Mouse (Mus musculus): ENCODE data around the gene Mrpl37. TPM values are rescaled to one million over a fixed set of nuclear protein-coding genes. Genes with fewer than 3 reads are reported as not detected.

Mrpl37 gene
- polyA plus RNA-seq, 1 experiment, result 17.7 TPM

DNA sequence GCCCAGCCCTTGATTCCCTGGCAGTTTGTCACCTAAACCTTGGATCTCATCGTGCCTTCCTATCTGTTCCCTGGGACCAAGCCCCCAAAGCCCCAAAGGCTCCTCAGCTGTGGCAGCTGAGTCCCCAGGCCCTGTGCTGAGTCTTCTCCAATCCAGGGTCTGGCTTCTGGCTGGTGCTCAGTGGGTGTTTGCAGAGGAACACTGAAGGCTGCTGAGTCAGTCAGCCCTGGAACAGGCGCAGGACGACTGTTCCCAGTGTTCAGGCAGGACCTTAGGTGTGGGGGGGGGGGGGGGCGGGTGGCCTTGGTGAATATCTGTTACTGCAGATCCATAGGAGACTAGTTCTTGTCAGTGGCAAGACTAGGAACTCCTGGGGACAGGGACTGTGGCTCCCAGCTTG lies 14.8 kb downstream of the Mrpl37 start:
- Histone ChIP-seq H3K4me3 (replicated peaks) (no peak overlapping the region), H3K27me3 (replicated peaks) (peaks cover 43% of the 10 kb centered on the region), H3K4me1 (peaks cover 7% of the 10 kb centered on the region), H3K36me3 (replicated peaks; ENCODE audit: low read length) (peaks cover 50% of the 10 kb centered on the region), H3K9me3 (no peaks in the 10 kb centered on the region)
- TF ChIP-seq GATA1 (IDR thresholded peaks at IDR 0.05; ENCODE audit: borderline replicate concordance, low read length), result no peak
- TF ChIP-seq FLI1 (IDR thresholded peaks at IDR 0.05; ENCODE audit: low read length), result no peak

DNA sequence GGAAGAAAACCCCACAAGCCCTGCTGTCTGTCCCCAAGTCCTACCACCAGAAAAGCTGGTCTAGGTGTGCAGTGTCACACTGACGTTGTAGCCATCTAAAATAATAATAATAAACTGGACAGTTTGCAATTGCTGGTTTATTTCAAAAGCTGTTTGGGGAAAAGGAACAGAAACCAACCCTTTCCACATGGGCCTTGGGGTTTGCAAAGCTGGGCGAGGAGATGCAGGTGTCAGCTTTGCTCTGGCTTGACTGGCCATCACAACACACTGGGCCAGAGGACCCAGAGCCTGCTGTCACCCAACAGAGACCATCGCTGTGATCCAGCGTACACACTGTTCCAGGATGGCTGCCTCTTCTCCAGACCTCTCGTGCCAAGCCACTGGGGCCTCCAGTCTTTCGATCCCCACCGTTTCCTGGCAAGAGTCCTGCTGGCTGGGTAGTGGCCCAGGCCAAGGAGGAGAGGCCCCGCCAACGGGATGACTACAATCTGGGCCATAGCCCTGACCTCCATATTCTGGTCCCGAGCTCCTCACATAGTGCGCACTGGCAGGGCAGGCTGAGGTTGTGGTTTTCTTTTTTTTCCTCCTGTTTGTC lies 18.0 kb downstream of the Mrpl37 start:
- Histone ChIP-seq H3K36me3 (replicated peaks; ENCODE audit: low read length) (peaks cover 58% of the 10 kb centered on the region), H3K4me3 (replicated peaks) (no peak overlapping the region)

DNA sequence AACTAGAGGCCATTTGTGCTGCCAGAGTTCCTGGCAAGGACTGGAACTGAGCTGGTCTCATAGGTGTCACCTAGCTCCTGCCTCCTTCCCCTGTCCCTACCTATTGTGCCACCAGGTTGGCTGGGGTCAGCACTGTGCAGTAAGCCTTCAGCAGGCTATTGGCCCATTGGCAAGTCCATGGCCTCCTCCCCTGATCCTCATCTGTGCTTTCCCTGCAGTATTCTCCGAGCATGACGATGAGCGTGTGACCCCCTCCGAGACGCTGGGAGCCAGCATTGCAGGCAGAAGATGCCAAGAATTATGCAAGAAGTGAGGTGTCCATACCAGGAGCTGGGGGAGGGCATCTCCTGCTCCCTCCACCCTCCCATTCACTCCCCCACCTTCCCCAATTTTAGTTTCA lies 18.9 kb downstream of the Mrpl37 start:
- Histone ChIP-seq H3K9me3 (no peaks in the 10 kb centered on the region), H3K36me3 (replicated peaks; ENCODE audit: low read length) (peaks cover 63% of the 10 kb centered on the region), H3K4me3 (replicated peaks) (no peak overlapping the region), H3K4me1 (no peaks in the 10 kb centered on the region), H3K27me3 (replicated peaks) (peaks cover 23% of the 10 kb centered on the region)
- no peak for TF ChIP-seq FLI1 (IDR thresholded peaks at IDR 0.05; ENCODE audit: low read length)
- no peak for TF ChIP-seq GATA1 (IDR thresholded peaks at IDR 0.05; ENCODE audit: borderline replicate concordance, low read length)

More for the DNA sequence above, 18.0 kb downstream of the Mrpl37 start:
- peaks cover 31% of the 10 kb centered on the region for H3K27me3 ChIP-seq (replicated peaks)
- H3K4me1 ChIP-seq, result no peaks in the 10 kb centered on the region
- TF ChIP-seq GATA1 (IDR thresholded peaks at IDR 0.05; ENCODE audit: borderline replicate concordance, low read length) (no peak), FLI1 (IDR thresholded peaks at IDR 0.05; ENCODE audit: low read length) (no peak)
- no peaks in the 10 kb centered on the region for H3K9me3 ChIP-seq

DNA sequence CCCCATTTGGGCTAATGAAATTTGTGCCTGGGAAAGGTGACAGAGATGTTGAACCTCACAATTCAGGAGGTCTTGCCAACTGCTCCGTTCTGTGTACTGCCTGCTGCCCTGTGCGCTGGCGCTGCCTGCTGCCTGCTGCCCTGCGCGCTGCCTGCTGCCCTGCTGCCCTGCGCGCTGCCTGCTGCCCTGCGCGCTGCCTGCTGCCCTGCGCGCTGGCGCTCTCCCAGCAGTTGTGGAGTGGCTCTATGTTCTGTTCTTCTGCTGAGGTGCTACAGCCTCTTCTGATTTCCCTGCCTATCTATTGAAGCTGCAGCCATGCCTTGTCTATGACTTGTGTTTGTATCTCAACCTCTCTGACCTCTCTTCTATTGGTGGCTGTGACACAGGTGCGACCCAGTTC lies 21.5 kb downstream of the Mrpl37 start:
- TF ChIP-seq FLI1 (IDR thresholded peaks at IDR 0.05; ENCODE audit: low read length) (no peak), GATA1 (IDR thresholded peaks at IDR 0.05; ENCODE audit: borderline replicate concordance, low read length) (no peak)
- H3K36me3 ChIP-seq (replicated peaks; ENCODE audit: low read length), result peaks cover 83% of the 10 kb centered on the region

DNA sequence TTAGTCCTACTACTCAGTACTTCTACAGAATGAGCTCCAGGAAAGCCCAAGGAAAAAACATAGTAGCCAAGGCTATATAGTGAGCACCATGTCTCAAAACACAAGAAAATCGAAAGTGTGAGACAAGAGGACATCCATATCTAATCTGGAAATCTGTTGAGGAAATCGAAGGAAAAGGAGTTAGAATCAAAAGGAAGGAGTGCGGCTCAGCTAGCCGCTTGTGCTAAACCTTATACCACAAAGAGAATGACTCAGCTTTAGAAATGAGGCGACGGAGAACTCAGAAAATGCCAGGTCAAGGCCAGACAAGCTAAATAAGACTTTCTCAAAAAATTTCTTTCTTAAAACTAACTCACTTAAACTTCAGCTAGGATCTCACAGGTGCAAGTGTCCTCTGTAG lies 24.4 kb downstream of the Mrpl37 start:
- peaks cover 19% of the 10 kb centered on the region for H3K4me1 ChIP-seq
- no peaks in the 10 kb centered on the region for H3K9me3 ChIP-seq
- H3K4me3 ChIP-seq (replicated peaks), result no peak overlapping the region
- peaks cover 5% of the 10 kb centered on the region for H3K27me3 ChIP-seq (replicated peaks)
- peaks cover 89% of the 10 kb centered on the region for H3K36me3 ChIP-seq (replicated peaks; ENCODE audit: low read length)
- no peak for TF ChIP-seq FLI1 (IDR thresholded peaks at IDR 0.05; ENCODE audit: low read length)
- TF ChIP-seq GATA1 (IDR thresholded peaks at IDR 0.05; ENCODE audit: borderline replicate concordance, low read length), result no peak

More for the DNA sequence above, 21.5 kb downstream of the Mrpl37 start:
- peaks cover 19% of the 10 kb centered on the region for H3K4me1 ChIP-seq
- H3K4me3 ChIP-seq (replicated peaks), result no peak overlapping the region
- peaks cover 5% of the 10 kb centered on the region for H3K27me3 ChIP-seq (replicated peaks)
- H3K9me3 ChIP-seq, result no peaks in the 10 kb centered on the region

DNA sequence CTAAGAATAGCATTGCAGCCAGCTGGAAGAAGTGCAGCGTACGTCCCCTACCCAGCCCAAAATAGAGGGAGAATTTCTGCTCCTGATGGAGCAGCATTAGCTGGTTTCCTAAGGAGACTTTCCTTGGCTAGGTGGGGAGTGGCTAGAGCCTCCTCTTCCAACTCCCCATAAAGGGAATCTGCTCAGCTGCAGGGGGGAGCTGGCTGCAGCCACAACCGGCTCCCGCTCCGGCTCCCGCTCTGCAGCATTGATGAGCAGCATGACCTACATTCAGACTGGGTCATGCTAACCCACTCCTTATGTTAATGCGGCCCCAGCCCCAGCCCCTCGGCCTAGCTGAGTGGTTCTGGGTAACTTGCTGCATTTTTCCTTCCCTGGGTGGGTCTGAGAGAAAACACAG lies 27.4 kb downstream of the Mrpl37 start:
- no peak for TF ChIP-seq FLI1 (IDR thresholded peaks at IDR 0.05; ENCODE audit: low read length)
- no peak for TF ChIP-seq GATA1 (IDR thresholded peaks at IDR 0.05; ENCODE audit: borderline replicate concordance, low read length)
- H3K4me3 ChIP-seq (replicated peaks), result no peak overlapping the region
- H3K36me3 ChIP-seq (replicated peaks; ENCODE audit: low read length), result peaks cover 89% of the 10 kb centered on the region
- peaks cover 19% of the 10 kb centered on the region for H3K4me1 ChIP-seq
- peaks cover 2% of the 10 kb centered on the region for H3K27me3 ChIP-seq (replicated peaks)
- H3K9me3 ChIP-seq, result no peaks in the 10 kb centered on the region

DNA sequence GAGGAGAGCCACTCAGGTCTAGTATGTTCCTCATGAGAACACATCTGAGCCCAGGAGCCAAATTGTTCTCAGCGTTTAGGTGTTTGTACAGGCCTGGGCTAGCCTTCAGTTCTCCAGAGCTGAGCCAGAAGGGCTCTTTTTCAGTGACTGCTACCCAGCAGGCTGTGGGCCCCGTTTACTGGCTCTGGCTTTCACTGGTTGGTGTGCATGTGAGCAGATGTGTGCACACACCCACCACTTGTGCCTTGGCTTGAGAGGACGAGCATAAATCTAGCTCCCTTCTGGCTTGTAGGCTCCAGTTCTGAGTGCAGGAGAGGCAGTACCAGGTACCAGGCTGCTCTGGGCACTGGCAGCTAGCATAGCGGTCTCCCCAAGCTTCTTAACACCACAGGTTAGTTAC lies 28.4 kb downstream of the Mrpl37 start:
- TF ChIP-seq FLI1 (IDR thresholded peaks at IDR 0.05; ENCODE audit: low read length) (no peak), GATA1 (IDR thresholded peaks at IDR 0.05; ENCODE audit: borderline replicate concordance, low read length) (no peak)
- peaks cover 19% of the 10 kb centered on the region for H3K4me1 ChIP-seq
- peaks cover 2% of the 10 kb centered on the region for H3K27me3 ChIP-seq (replicated peaks)
- peaks cover 89% of the 10 kb centered on the region for H3K36me3 ChIP-seq (replicated peaks; ENCODE audit: low read length)
- H3K9me3 ChIP-seq, result no peaks in the 10 kb centered on the region
- no peak overlapping the region for H3K4me3 ChIP-seq (replicated peaks)

DNA sequence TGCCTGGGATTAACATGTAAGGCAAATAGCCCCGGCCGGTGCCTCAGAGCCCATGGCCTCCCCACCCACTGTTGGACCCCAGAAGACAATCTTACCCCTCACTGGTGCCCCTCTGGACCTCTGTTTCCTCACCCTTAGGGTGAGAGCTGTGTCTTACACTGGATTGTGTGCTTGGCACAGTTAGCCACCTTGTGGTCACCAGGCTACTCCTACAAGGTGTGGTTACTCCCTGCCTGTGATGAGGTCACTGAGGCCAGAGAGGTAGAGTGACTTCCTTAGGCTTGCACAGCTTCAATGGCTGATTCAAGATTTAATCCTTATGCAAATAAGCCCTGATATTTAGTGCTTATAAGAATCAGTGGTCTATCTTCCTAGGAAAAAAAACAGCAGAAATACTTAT lies 29.7 kb downstream of the Mrpl37 start:
- H3K27me3 ChIP-seq (replicated peaks), result peaks cover 2% of the 10 kb centered on the region
- H3K4me1 ChIP-seq, result peaks cover 15% of the 10 kb centered on the region
- H3K4me3 ChIP-seq (replicated peaks), result no peak overlapping the region
- H3K36me3 ChIP-seq (replicated peaks; ENCODE audit: low read length), result peaks cover 95% of the 10 kb centered on the region
- no peaks in the 10 kb centered on the region for H3K9me3 ChIP-seq
- TF ChIP-seq GATA1 (IDR thresholded peaks at IDR 0.05; ENCODE audit: borderline replicate concordance, low read length), result no peak
- TF ChIP-seq FLI1 (IDR thresholded peaks at IDR 0.05; ENCODE audit: low read length), result no peak

DNA sequence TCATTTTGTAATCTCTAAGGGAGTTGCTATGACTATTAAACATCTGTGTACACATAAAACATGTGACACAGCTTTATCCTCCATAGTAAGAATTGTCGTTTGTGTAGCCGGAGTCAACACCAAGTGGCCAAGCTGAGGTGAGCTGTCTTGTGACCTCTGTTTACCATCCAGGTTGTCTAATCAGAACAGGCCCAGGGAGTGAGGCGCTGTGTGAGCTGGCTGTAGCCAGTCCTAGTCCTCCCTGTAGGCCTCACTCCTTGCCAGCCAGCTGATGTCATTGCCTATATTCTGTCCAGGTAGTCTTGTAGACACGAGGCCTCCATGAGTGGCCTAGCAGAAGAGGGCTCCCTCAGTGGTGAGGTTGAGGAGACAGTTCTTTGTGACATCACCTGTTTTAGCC lies 31.0 kb downstream of the Mrpl37 start:
- TF ChIP-seq FLI1 (IDR thresholded peaks at IDR 0.05; ENCODE audit: low read length) (no peak), GATA1 (IDR thresholded peaks at IDR 0.05; ENCODE audit: borderline replicate concordance, low read length) (no peak)
- H3K4me1 ChIP-seq, result peaks cover 16% of the 10 kb centered on the region
- H3K9me3 ChIP-seq, result no peaks in the 10 kb centered on the region
- H3K27me3 ChIP-seq (replicated peaks), result peaks cover 2% of the 10 kb centered on the region
- H3K4me3 ChIP-seq (replicated peaks), result no peak overlapping the region
- H3K36me3 ChIP-seq (replicated peaks; ENCODE audit: low read length), result peaks cover 95% of the 10 kb centered on the region

DNA sequence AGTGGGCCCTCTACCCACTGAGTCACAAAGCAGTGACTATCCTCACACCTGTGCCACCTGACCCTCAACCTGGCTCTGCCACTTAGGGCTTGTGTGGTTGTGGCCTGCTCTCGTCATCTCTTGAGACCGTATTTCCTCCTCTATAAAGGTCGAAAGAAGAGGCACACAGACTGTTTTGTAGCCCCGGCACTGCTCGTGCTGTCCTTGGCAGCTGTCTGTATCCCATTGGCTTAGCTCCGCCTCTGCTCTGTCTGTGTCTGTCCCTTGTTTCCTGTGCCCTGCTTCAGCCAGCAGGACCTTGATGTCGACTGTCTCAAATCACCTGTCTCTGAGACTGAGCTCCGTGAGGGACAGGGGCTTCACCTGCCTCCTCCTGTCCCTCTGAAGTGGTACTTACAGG lies 40.2 kb downstream of the Mrpl37 start:
- H3K4me1 ChIP-seq, result peaks cover 41% of the 10 kb centered on the region
- no peaks in the 10 kb centered on the region for H3K27me3 ChIP-seq (replicated peaks)
- H3K4me3 ChIP-seq (replicated peaks), result no peak overlapping the region
- peaks cover 53% of the 10 kb centered on the region for H3K36me3 ChIP-seq (replicated peaks; ENCODE audit: low read length)
- no peak for TF ChIP-seq GATA1 (IDR thresholded peaks at IDR 0.05; ENCODE audit: borderline replicate concordance, low read length)
- H3K9me3 ChIP-seq, result no peaks in the 10 kb centered on the region

DNA sequence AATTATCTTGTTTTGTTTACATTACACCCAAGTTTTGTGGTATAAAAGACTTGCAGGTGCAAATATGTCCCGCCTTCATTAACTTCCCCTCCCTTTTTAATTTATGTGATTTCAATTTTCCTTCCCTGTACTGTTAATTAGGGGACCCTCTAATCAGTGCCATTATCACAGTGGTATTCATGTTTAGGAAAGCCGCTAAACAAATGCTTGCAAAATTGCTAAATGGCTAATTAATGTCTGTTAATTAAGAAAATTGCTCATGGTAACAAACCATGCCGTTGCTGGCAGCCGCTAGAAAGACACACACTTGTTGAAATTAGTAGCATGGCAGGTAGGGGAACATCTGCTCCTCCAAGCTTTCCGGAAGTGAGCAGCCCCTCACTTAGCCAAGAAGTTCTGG lies 41.3 kb downstream of the Mrpl37 start:
- TF ChIP-seq FLI1 (IDR thresholded peaks at IDR 0.05; ENCODE audit: low read length), result no peak
- TF ChIP-seq GATA1 (IDR thresholded peaks at IDR 0.05; ENCODE audit: borderline replicate concordance, low read length), result no peak
- no peak overlapping the region for H3K4me3 ChIP-seq (replicated peaks)
- peaks cover 42% of the 10 kb centered on the region for H3K36me3 ChIP-seq (replicated peaks; ENCODE audit: low read length)
- H3K4me1 ChIP-seq, result peaks cover 38% of the 10 kb centered on the region
- no peaks in the 10 kb centered on the region for H3K27me3 ChIP-seq (replicated peaks)
- no peaks in the 10 kb centered on the region for H3K9me3 ChIP-seq

Measured in megakaryocyte, embryonic 14.5 days (primary cell).